Mouse (Mus musculus) forebrain, embryonic 15.5 days (tissue): ENCODE data around the gene Stk11. TPM values are rescaled to one million over a fixed set of nuclear protein-coding genes. Genes with fewer than 3 reads are reported as not detected.

Experiments
- polyA plus RNA-seq: library from polyadenylated mRNA; unstranded; fragments of >200 nt; fragmentation: Nextera tagmentation; extraction: Ambion mirVana; gene quantifications from 2 replicates; pipeline ENCODE4 v1.2.1, GENCODE M21; 2015

Stk11 gene
- polyA plus RNA-seq, 1 experiment from 2014 or later, result 20.3 TPM

Other genes with a start within 250 kb of the Stk11 start
- 13.5 and 15.0 TPM in 2 replicates for gene Prtn3, start 241.3 kb upstream of the Stk11 start, polyA plus RNA-seq
- gene Plppr3, start 241.2 kb upstream of the Stk11 start, polyA plus RNA-seq, result 405 and 410 TPM in 2 replicates
- 0.19 TPM in 1 of 2 replicates, not detected in the other for gene Elane, start 229.6 kb upstream of the Stk11 start, polyA plus RNA-seq
- not detected in 2 replicates for gene Cfd, start 224.9 kb upstream of the Stk11 start, polyA plus RNA-seq
- 53.2 and 56.6 TPM in 2 replicates for gene Med16, start 206.9 kb upstream of the Stk11 start, polyA plus RNA-seq
- gene Gm26602, start 204.9 kb upstream of the Stk11 start, polyA plus RNA-seq, result 10.4 and 21.1 TPM in 2 replicates
- gene Kiss1r, start 198.8 kb upstream of the Stk11 start, polyA plus RNA-seq, result 2.2 and 2.7 TPM in 2 replicates
- 272 and 277 TPM in 2 replicates for gene R3hdm4, start 194.6 kb upstream of the Stk11 start, polyA plus RNA-seq
- 2.7 and 3.1 TPM in 2 replicates for gene Arid3a, start 188.8 kb upstream of the Stk11 start, polyA plus RNA-seq
- gene Wdr18, start 155.7 kb upstream of the Stk11 start, polyA plus RNA-seq, result 89.2 and 94.3 TPM in 2 replicates
- gene Grin3b, start 145.1 kb upstream of the Stk11 start, polyA plus RNA-seq, result 0.50 and 0.63 TPM in 2 replicates
- gene Tmem259, start 131.5 kb upstream of the Stk11 start, polyA plus RNA-seq, result 21.7 and 23.1 TPM in 2 replicates
- 26.7 and 29.1 TPM in 2 replicates for gene Cnn2, start 127.2 kb upstream of the Stk11 start, polyA plus RNA-seq
- gene Abca7, start 119.3 kb upstream of the Stk11 start, polyA plus RNA-seq, result 3.7 and 4.1 TPM in 2 replicates
- gene Arhgap45, start 99.2 kb upstream of the Stk11 start, polyA plus RNA-seq, result 1.3 TPM in 2 replicates
- gene Polr2e, start 76.0 kb upstream of the Stk11 start, polyA plus RNA-seq, result 179 and 186 TPM in 2 replicates
- 472 and 476 TPM in 2 replicates for gene Gpx4, start 68.6 kb upstream of the Stk11 start, polyA plus RNA-seq
- 13.4 TPM in 2 replicates for gene Sbno2, start 10.2 kb upstream of the Stk11 start, polyA plus RNA-seq
- gene Atp5d, start 22.8 kb downstream of the Stk11 start, polyA plus RNA-seq, result 437 and 444 TPM in 2 replicates
- gene Cbarp, start 25.0 kb downstream of the Stk11 start, polyA plus RNA-seq, result 29.7 and 39.5 TPM in 2 replicates
- 33.0 and 34.9 TPM in 2 replicates for gene Midn, start 32.5 kb downstream of the Stk11 start, polyA plus RNA-seq
- 350 and 358 TPM in 2 replicates for gene Cirbp, start 50.2 kb downstream of the Stk11 start, polyA plus RNA-seq
- 9.7 and 12.7 TPM in 2 replicates for gene 1600002K03Rik, start 57.1 kb downstream of the Stk11 start, polyA plus RNA-seq
- gene Efna2, start 63.7 kb downstream of the Stk11 start, polyA plus RNA-seq, result 35.8 and 36.5 TPM in 2 replicates
- gene Mum1, start 110.6 kb downstream of the Stk11 start, polyA plus RNA-seq, result 49.9 and 52.8 TPM in 2 replicates
- gene Ndufs7, start 133.3 kb downstream of the Stk11 start, polyA plus RNA-seq, result 248 and 260 TPM in 2 replicates
- gene Gamt, start 145.2 kb downstream of the Stk11 start, polyA plus RNA-seq, result 21.3 and 24.0 TPM in 2 replicates
- 70.0 and 78.4 TPM in 2 replicates for gene Dazap1, start 145.7 kb downstream of the Stk11 start, polyA plus RNA-seq
- gene Rps15, start 176.7 kb downstream of the Stk11 start, polyA plus RNA-seq, result 628 and 651 TPM in 2 replicates
- 205 and 210 TPM in 2 replicates for gene Apc2, start 180.2 kb downstream of the Stk11 start, polyA plus RNA-seq
- gene 2310011J03Rik, start 204.7 kb downstream of the Stk11 start, polyA plus RNA-seq, result 36.9 and 38.1 TPM in 2 replicates
- 2.5 and 2.6 TPM in 2 replicates for gene Pcsk4, start 213.7 kb downstream of the Stk11 start, polyA plus RNA-seq
- 2.6 and 2.9 TPM in 2 replicates for gene Reep6, start 214.2 kb downstream of the Stk11 start, polyA plus RNA-seq
- 0.32 and 0.61 TPM in 2 replicates for gene Adamtsl5, start 232.6 kb downstream of the Stk11 start, polyA plus RNA-seq
- 2.2 and 2.7 TPM in 2 replicates for gene Plk5, start 240.7 kb downstream of the Stk11 start, polyA plus RNA-seq